Mouse (Mus musculus) megakaryocyte-erythroid progenitor cell, adult 5-6 weeks (primary cell): ENCODE data around the gene Retreg1. TPM values are rescaled to one million over a fixed set of nuclear protein-coding genes. Genes with fewer than 3 reads are reported as not detected.
A peak's percentile ranks its signal among the peaks of the same experiment; 100 is the strongest.
"Not testable (repeated sequence)": the region's sequence is repeated elsewhere in the genome, so short reads cannot be mapped to it uniquely, and the experiment has no call there.

Experiments
- ATAC-seq: replicated peaks from 2 replicates; pipeline ENCODE4 v1.8.0; 2016; ENCODE audit warnings: mild to moderate bottlenecking, inconsistent platforms; ENCODE audit not compliant: severe bottlenecking, poor library complexity, low FRiP score, low TSS enrichment
- total RNA-seq, 2 experiments: library from RNA; stranded (forward) in 1 of 2; stranded (reverse) in 1 of 2; fragments of 200-1000, 215-1000 nt in 1 of 2; fragments of >200 nt in 1 of 2; fragmentation: Nextera tagmentation in 1 of 2; gene quantifications; 2 replicates each; pipeline ENCODE4 v1.2.3; 2014 to 2017

Retreg1 gene
- total RNA-seq, 2 experiments from 2014 or later: 12.3 to 20.6 TPM

- ATAC-seq: no peak
These were observed 128.6 kb downstream of the Retreg1 start for GRCm38 (mm10) chr15:25971596-25971995.

- no peak for ATAC-seq
These were observed 129.8 kb downstream of the Retreg1 start for GRCm38 (mm10) chr15:25972758-25973157.

GRCm38 (mm10) chr15:25974352-25974751 lies 131.4 kb downstream of the Retreg1 start:
- no peak for ATAC-seq

- no peak for ATAC-seq
These were observed 132.8 kb downstream of the Retreg1 start for GRCm38 (mm10) chr15:25975810-25976209.

- ATAC-seq: not testable (repeated sequence)
These were observed 140.6 kb downstream of the Retreg1 start for GRCm38 (mm10) chr15:25983614-25984013.

GRCm38 (mm10) chr15:25984067-25984733 lies 141.2 kb downstream of the Retreg1 start, which contains the start of gene Zfp622:
TSS of gene Zfp622 (plus strand) at chr15:25984366.
- peak; percentile 99 for ATAC-seq

- no peak for ATAC-seq
These were observed 141.9 kb downstream of the Retreg1 start for GRCm38 (mm10) chr15:25984734-25985492.

- peak; percentile 84 for ATAC-seq
These were observed 150.2 kb downstream of the Retreg1 start for GRCm38 (mm10) chr15:25992992-25993727.

- 0 out of 2 replicates have a peak, but pooled peaks have one; percentile 50 for ATAC-seq
These were observed 152.5 kb downstream of the Retreg1 start for GRCm38 (mm10) chr15:25995521-25995920.

- ATAC-seq: not testable (repeated sequence)
These were observed 156.6 kb downstream of the Retreg1 start for GRCm38 (mm10) chr15:25999545-25999944.

GRCm38 (mm10) chr15:26008621-26009020 lies 165.6 kb downstream of the Retreg1 start:
- no peak for ATAC-seq

- no peak for ATAC-seq
These were observed 169.9 kb downstream of the Retreg1 start for GRCm38 (mm10) chr15:26012891-26013290.

GRCm38 (mm10) chr15:26015979-26016665 lies 173.1 kb downstream of the Retreg1 start:
- ATAC-seq: no peak

GRCm38 (mm10) chr15:26021721-26022120 lies 178.7 kb downstream of the Retreg1 start:
- ATAC-seq: no peak

- no peak for ATAC-seq
These were observed 179.7 kb downstream of the Retreg1 start for GRCm38 (mm10) chr15:26022636-26023035.

Other genes with a start within 250 kb of the Retreg1 start
- gene Myo10, start 220.7 kb upstream of the Retreg1 start, total RNA-seq (2014; fragmentation: Nextera tagmentation): 1.6 and 6.6 TPM in 2 replicates
- 3.9 and 6.8 TPM in 2 replicates for gene Myo10, start 220.7 kb upstream of the Retreg1 start, total RNA-seq (2017)
- 41.5 and 46.7 TPM in 2 replicates for gene Zfp622, start 141.2 kb downstream of the Retreg1 start, total RNA-seq (2014; fragmentation: Nextera tagmentation)
- gene Zfp622, start 141.2 kb downstream of the Retreg1 start, total RNA-seq (2017): 101 and 106 TPM in 2 replicates